Mouse (Mus musculus) granulocyte monocyte progenitor cell, adult 5-6 weeks (primary cell): Measurements from ENCODE around the gene Slc31a2. TPM values are rescaled to one million over a fixed set of nuclear protein-coding genes. Genes with fewer than 3 reads are reported as not detected.
A peak's percentile ranks its signal among the peaks of the same experiment; 100 is the strongest.
"Not testable (repeated sequence)": the region's sequence is repeated elsewhere in the genome, so short reads cannot be mapped to it uniquely, and the experiment has no call there.

Experiments
- ATAC-seq: replicated peaks from 2 replicates; pipeline ENCODE4 v1.8.0; 2016; ENCODE audit warnings: mild to moderate bottlenecking, moderate TSS enrichment, inconsistent platforms; ENCODE audit not compliant: poor library complexity, severe bottlenecking
- total RNA-seq, 2 experiments: library from RNA; stranded (forward) in 1 of 2; stranded (reverse) in 1 of 2; fragments of 200-712, 200-1000 nt in 1 of 2; fragments of >200 nt in 1 of 2; fragmentation: Nextera tagmentation in 1 of 2; gene quantifications; 2 replicates each; pipeline ENCODE4 v1.2.3; 2014 to 2017

Slc31a2 gene
- total RNA-seq (2014; fragmentation: Nextera tagmentation) (36.4 and 39.4 TPM in 2 replicates), total RNA-seq (2017) (18.7 and 19.4 TPM in 2 replicates)

GRCm38 (mm10) chr4:62262276-62262675 lies at the start of gene Slc31a2:
Gene Slc31a2 (plus strand): TSS chr4:62262562.
- ATAC-seq = no peak

- no peak for ATAC-seq
Measured at GRCm38 (mm10) chr4:62213490-62213889, 48.9 kb upstream of the Slc31a2 start.

- ATAC-seq = peak; percentile 54; the same call in 1 of the 2 replicates
Measured at GRCm38 (mm10) chr4:62228391-62228790, 34.0 kb upstream of the Slc31a2 start.

GRCm38 (mm10) chr4:62229448-62229847 lies 32.9 kb upstream of the Slc31a2 start:
- ATAC-seq = 0 out of 2 replicates have a peak, but pooled peaks have one; percentile 32

GRCm38 (mm10) chr4:62230153-62230552 lies 32.2 kb upstream of the Slc31a2 start:
- ATAC-seq = no peak

- no peak for ATAC-seq
Measured at GRCm38 (mm10) chr4:62230769-62231168, 31.6 kb upstream of the Slc31a2 start, which contains the start of gene Zfp37. Gene Zfp37 (minus strand): TSS chr4:62231047.

GRCm38 (mm10) chr4:62240586-62240985 lies 21.8 kb upstream of the Slc31a2 start:
- ATAC-seq = no peak

- ATAC-seq = peak; percentile 82
Measured at GRCm38 (mm10) chr4:62248328-62248727, 14.0 kb upstream of the Slc31a2 start.

GRCm38 (mm10) chr4:62250896-62251544 lies 11.3 kb upstream of the Slc31a2 start:
- peak; percentile 61 for ATAC-seq

- ATAC-seq = no peak
Measured at GRCm38 (mm10) chr4:62251776-62252175, 10.6 kb upstream of the Slc31a2 start.

GRCm38 (mm10) chr4:62254551-62254950 lies 7.8 kb upstream of the Slc31a2 start:
- no peak for ATAC-seq

GRCm38 (mm10) chr4:62256931-62257330 lies 5.4 kb upstream of the Slc31a2 start:
- peak; percentile 66 for ATAC-seq

GRCm38 (mm10) chr4:62263133-62263844 lies 927 bp downstream of the Slc31a2 start:
- no peak for ATAC-seq

- peak; percentile 99 for ATAC-seq
Measured at GRCm38 (mm10) chr4:62265154-62265836, 2.9 kb downstream of the Slc31a2 start.

- ATAC-seq = not testable (repeated sequence)
Measured at GRCm38 (mm10) chr4:62266016-62266415, 3.7 kb downstream of the Slc31a2 start.

GRCm38 (mm10) chr4:62267101-62267500 lies 4.7 kb downstream of the Slc31a2 start:
- no peak for ATAC-seq

- ATAC-seq = no peak
Measured at GRCm38 (mm10) chr4:62272696-62273095, 10.3 kb downstream of the Slc31a2 start.

- ATAC-seq = no peak
Measured at GRCm38 (mm10) chr4:62273916-62274315, 11.6 kb downstream of the Slc31a2 start.

GRCm38 (mm10) chr4:62274841-62275536 lies 12.6 kb downstream of the Slc31a2 start:
- no peak for ATAC-seq

GRCm38 (mm10) chr4:62276642-62277041 lies 14.3 kb downstream of the Slc31a2 start:
- ATAC-seq = no peak
